Mouse (Mus musculus) retina, postnatal 7 days (tissue): ENCODE measurements around the gene Git2.

Source experiments
- DNase-seq: peaks from one replicate; pipeline ENCODE4 v3.0.0-alpha.2; 2012; ENCODE audit warnings: low read depth, low spot score

Git2 gene

DNA sequence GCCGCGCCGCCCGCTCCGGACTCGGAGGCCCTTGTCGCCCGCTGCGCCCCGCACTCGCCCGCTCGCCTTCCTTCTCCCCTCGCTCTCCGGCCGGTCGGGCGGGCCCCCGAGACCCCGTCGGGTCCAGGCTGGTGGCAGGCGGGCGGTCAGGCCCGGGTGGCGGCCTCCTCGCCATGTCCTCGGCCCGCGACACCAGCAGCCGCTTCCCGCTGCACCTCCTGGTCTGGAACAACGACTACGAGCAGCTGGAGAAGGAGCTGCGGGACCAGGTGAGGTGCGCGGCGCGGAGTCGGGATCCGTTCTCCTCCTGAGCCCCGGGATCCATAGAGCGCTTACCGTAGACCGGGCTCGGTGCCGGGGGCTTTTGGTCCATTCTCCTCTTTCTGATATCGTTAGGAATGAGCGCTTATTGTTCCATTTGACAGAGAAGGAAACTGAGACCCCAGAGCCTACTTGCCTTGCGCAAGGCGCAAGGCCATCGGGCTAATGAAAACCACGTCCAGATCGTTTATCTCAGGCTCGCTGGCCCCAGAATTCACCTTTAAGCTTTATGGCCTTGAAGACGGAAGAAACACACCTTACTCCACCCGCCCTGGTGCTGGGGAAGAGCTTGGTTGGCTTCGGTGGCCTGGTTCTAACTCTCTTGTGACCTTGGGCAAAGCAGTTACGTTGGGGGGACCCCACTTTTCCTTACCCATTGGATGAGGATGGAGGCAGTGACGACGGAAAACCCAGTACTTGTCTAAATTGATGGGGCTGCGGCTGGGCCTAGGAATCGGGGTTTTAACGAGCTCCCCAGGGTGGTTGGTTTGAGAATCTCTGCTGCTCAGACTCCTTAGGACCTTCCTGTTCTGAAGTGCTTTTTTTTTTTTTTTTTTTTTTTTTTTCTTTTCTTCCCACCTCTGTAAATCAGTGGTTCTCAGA, at the start of gene Git2:
Git2 (minus strand) TSS at position 462 of the 924 bp plus-strand sequence.
- no peak for DNase-seq

DNA sequence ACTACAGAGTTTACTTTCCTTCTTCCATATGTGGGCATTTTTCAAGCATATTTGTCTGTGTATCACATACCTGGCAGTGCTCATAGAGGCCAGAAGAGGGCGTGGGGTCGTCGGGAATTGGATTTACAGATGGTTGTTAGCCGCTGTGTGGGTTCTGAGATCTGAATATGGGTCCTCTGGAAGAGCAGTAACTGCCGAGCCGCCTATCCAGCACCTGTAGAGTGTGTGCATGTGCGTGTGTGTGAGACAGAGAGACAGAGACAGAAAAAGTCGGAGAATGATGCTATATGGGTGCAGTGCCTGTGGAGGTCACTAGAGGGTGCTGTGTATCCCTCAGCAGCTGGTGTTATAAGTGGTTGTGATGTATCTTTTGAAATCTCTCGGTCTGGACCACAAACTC, 48.9 kb upstream of the Git2 start:
- peak; percentile 47 for DNase-seq

DNA sequence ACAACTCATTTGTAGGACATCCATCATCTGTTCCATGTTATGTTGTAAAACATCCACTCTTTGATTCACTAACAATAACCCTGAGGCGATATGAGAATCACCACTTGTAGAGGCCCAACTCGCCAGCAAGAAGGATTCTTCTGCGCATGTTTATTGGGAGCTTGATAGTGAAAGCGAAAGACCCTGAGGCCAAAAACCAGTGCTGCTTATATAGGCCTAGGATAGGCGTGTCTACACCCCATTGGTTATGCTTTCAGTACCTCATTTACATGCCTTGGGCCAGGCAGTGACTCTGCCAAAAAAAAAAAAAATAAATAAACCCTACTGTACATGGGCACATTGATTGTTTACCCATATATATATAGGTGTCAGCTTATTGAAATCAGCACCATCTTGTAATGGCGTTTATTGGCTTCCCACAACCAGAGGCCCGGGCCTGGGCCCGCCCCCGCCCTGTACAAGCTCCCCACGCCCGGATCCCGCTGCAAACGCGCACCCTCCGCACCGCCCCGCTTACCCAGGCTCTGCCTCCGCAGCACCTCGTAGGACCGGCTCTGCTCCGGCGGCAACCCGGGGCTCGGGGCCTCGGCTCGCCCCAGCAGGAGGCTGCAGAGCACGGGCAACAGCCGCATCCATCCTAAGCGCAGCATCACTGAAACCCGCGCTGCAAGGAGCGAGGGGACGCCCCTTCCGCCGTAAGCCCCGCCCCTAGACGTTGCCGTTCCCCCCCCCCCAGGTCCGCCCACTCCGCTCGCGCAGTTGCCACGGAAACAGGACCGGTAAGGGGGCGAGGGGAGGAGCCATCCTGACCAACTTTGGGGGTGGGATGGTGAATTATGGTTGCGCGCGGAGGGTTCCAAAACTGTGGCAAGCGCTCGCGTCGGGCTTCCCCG, 47.7 kb upstream of the Git2 start, which contains the start of gene 1500011B03Rik:
1500011B03Rik (minus strand) TSS at position 673 of the 893 bp plus-strand sequence.
- DNase-seq: peak; percentile 64

DNA sequence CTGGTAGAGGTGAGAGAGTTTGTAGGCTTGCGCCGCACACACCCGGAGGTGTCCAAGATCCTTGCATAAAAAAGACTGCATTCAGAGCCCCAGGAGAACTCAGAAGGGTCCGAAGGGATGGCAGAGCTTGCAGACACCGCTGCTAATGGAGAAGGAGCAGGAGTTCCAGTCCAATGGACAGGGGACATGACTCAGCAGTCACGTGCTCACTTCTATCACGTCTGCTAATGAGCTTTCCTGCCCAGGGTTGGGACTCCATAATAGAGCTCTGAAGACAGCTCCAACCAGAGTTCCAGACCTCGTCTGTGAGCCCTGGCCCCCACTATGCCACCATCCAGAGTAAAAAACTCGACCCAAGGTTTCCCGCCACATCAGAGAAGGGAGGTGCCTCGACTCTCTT, 42.8 kb upstream of the Git2 start:
- DNase-seq: no peak

DNA sequence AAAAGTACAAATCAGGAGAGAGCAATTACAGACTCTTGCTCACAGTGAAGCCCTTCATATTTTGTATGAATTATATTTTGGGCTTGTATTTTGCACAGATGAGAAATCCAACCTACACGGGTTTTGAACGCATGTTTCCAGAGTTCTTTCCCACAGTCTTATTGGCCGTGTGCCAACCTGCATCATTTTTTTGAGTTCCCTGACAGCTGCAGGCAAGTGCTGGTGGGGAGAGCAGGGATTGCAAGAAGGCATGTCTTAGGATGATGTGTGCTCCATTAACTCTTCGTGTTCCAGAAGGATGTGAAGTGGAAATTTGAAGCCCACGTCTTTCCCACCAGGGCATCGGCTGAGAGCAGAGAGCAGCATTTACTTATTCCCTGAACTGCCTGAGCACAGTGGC, 41.3 kb upstream of the Git2 start:
- DNase-seq: no peak

DNA sequence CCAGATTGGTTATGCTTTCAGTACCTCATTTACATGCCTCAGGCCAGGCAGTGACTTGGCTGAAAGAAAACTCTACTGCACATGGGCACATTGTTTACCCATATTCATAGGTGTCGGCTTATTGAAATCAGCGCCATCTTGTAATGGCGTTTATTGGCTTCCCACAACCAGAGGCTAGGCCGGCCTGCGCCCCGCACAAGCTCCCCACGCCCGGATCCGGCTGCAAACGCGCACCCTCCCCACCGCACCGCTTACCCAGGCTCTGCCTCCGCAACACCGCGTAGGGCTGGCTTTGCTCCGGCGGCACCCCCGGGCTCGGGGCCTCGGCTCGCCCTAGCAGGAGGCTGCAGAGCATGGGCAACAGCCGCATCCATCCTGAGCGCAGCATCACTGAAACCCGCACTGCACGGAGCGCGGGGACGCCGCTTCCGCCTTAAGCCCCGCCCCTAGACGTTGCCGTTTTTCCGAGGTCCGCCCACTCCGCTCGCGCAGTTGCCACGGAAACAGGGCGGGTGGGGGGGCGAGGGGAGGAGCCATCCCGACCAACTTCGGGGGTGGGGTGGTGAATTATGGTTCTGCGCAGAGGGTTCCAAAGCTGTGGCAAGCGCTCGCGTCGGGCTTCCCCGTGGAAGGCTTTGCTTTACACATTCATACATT, 38.3 kb upstream of the Git2 start:
- DNase-seq: peak; percentile 82

DNA sequence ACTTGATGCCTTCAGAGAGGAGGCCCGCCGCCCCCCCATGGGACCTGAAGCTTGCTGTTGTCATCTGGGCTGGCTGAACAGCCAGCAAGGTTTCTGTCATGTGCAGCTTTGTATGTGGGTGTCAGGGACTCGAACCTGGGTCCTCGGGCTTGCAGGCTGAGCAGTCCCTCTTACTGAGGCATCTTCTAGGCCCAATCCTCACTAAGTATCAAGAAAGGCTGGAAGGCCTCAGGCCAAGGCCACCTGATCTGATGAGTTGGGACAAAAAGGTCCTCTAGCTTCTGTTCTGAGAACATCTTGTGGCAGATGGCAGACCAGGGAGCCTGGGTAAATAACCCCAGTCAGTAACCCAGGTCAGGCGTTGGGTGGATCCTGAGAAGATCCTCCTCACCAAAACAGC, 34.5 kb upstream of the Git2 start:
- DNase-seq: no peak

DNA sequence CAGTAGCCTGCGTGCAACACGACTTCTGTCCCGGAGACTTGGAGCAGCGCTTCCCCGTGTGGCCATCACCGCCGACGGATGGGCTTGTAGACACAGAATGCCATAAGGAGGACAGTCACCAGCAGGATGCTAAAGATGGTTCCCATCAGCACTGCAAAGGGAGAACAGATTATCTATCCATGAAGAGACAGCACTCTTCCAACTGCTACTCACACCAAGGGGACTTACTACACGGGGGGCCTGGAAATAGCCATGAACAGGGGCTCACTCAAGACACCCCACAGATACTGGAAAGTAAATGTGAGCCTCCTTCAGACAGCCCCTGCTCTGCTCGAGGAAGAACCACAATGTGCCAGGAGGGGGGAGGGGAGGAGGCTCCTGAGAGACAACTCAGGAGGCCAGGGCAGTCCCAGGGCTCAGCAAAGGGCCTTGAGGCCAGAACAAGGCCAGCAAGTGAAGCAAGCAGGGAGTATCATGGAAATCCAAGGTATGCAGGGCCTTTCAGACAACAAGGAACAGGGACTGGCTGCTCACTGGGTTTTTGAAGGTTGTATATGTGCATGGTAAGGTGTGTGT, 34.0 kb upstream of the Git2 start:
- DNase-seq: no peak

DNA sequence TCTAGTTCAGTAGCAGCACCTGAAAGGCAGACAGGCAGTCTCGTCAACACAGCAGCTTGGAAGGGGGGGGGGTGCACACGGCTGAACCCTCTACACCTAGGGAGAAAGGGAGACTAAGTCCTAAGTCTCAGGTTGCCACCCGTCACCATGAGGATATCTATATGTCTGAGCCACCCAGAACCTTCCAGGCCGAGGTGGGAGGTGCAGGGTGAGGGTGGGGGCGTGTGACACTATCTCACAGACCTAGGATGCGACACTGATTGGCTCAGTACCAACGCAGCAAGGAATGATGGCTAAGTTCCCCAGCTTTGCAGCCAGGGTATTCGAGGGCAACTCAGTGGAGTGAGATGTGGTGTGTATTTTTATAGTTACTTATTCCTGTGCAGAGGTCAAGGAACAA, 33.1 kb upstream of the Git2 start:
- DNase-seq: no peak

DNA sequence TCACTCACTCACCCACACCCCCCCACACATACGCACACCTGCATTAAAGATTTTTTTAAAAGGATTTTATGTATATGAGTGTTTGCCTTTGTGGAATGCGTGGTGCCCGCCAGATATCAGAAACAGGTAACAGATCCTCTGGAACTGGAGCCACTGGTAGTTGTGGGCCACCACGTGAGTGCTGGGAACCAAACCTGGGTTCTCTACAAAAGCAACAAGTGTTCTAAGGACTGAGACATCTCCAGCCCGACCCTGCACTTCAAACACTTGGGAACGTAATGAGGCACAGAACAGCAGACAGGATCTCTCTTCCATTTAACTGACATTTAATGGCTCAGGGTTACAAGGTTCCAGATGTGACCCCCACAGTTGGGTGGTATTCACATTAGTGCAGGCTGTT, 32.6 kb upstream of the Git2 start:
- no peak for DNase-seq

DNA sequence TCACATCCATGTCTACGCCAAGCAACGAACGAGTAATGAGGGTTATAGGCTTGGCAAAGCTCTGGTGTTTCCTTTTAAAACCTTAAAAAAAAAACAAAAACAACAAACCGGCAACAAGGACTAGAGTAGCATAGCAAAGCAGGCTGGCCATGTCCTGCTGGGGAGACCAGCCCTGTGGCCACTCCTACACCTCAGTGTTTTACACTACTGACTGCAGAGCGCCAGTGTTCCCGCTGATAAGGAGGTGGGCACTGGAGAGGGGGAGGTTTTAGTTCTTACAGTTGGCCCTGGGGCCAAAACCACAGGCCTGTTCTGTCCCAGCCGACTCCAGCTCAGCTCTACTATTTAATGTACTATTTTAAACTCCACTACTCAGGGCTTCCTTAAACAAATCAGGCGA, 32.2 kb upstream of the Git2 start:
- no peak for DNase-seq

DNA sequence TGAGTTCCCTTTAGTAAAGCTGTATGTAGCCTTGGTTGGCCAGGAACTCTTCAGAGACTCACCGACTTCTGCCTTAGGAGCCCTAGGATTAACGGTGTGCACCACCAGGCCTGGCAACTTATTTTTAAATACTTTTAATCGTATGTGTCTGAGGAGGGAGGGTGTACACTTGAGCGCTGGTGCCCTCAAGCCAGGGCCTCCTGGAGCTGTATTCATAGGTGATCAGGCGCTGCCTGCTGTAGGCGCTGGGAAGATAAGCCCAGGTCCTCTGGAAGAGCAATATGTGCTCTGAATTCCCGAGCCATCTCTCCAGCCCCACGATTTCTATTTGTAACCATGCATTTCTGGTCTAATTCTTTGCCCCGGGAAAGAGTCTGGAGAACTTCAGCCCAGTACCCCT, 31.7 kb upstream of the Git2 start:
- no peak for DNase-seq

DNA sequence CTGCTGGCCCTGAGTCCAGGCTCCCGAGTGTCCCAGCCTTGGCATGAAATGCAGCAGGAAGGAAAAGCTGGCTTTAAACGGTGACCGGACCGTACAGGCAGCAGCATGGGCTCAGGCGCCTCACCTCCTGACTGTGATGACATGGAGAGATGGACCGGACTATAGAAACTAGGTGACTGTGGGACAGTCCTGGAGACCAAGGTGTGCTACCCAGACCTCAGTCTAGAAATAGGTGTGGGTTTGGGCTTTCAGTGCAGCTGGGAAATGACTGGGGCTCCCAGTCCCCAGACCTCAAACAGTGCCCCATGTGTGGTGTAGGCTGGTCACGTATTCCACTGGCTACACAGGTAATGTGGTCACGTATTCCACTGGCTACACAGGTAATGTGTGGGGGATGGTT, 31.3 kb upstream of the Git2 start:
- no peak for DNase-seq

DNA sequence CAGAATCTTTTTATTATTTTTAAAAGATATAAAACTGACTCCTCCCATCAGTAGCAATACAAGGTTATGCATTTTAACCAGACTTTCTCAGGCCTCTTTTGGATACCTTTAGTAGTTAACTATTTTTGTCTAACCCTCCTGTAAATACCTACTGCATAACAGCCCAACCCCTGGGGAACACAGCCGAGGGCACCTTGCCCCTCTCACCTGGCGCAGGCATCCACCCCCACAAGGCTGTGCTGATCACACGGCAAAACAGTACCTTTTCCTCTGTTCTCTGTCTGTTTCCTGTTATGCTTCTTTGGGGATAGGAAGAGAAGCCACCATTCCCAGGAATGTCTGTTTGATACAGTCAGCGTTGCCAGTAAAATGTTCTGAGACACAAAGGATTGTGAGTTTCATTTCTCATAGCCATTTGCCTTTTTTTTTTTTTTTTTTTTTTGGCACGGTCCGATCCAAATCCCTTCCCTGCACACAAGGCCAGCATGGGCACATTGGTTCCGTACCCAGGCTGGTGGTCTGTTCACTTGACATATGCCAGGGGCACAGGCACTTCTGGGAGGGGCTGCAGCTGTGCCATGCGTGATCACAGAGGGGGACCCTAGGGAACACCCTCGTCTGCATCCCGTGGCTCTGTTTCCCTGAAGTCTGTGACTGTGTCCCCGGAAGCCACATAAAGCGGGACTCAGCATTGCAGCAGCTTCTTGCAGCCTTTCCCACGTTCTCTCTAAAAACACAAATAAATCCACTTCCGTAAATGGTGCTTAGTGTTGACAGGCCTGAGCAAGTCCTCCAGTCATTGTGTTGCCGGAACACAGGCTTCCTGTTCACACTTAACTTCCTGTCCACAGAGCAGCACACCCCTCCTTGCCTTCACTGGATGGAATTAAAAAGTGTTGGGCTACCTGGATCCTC, 30.4 kb upstream of the Git2 start:
- no peak for DNase-seq

DNA sequence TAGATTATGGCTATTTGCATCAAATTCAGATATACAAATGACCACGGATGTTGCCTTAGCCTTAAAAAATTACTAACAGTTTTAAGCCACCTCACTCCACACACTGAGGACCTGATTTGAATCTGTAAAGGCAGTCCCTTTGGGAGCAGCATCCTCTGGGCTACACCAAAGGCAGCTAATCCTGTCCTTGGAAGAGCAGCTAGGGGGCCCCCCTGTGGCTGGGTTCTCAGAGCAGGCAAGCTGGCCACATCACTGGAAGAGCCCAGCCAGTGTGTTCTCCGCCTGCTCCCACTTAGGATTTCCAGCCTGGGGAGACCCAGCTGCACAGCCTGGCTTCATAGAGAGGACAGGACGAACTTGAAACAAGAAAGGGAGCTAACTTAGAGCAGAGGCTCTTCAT, 29.6 kb upstream of the Git2 start:
- DNase-seq: no peak

DNA sequence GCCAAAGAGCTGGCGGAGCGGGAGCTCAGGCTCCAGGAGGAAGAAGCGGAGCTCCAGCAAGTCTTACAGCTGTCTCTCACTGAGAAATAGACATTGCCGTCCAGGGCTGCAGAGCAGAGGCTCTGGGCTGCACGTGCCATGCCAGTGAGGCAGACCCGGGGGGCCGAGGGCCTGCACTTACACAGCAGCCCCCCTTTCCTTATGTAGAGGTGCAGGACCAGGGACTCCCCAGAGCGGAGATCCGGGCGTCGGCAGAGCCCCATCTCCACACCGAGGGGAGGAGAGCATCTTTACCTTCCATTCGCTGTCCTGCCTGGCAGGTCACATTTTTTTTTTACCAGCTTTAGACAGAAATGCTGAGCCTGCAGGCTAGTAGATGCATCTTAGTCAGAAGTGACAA, 29.0 kb upstream of the Git2 start:
- DNase-seq: no peak

DNA sequence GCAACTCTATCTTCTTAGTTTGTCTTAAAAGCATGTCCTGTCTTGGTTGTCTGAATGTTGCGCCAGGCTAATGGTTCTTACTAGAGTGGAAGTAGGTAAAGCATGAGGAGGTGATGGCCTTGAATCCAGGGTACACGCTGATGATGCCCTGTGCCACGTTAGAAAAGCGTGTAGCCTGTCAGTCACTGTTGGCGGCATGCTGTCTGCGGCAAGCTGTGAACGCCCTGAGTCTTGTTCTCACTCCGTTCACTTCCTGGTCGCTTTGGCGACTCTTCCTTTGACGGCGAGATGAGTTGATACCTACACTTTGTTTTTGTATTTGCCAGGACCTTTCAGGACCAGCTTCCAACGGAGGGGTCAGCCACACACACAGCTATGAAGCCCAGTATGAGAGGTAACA, 27.9 kb upstream of the Git2 start:
- DNase-seq: no peak

DNA sequence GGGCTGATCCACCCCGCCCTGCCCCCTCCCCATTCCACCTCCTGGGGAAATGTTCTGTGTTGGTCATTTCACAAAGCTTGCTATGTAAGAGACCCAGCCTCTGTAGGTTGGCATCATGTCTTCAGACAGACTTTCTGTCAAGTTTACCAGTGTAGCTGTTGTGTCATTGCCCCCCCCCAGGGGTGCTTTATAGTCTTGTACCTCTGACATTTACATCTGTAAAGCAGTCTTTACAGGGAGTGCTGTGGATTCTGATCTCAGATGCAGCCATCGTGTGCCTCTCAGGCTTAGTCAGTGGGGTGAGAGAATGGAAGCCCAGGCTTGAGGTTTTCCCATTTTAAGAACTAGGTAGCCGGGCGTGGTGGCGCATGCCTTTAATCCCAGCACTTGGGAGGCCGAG, 26.5 kb upstream of the Git2 start:
- no peak for DNase-seq

DNA sequence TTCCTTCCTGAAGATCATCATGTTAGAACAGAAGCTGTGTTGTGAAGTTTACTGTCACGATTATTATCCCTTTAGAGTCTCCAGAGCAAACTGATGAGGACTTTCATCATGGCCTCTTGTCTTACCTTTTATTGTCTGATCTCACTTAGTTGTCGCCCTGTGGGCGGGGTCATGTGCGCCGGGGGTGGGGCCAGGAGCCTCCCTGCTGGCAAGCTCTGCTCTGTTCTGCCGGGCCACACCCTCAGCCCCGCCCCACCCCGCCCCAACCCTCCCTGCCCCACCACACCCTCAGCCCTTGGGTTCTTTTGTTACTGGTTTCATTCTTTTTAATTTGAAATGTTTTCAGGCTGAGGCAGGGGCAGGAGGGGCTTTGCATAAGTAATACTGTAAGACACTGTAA, 25.7 kb upstream of the Git2 start:
- DNase-seq: no peak

DNA sequence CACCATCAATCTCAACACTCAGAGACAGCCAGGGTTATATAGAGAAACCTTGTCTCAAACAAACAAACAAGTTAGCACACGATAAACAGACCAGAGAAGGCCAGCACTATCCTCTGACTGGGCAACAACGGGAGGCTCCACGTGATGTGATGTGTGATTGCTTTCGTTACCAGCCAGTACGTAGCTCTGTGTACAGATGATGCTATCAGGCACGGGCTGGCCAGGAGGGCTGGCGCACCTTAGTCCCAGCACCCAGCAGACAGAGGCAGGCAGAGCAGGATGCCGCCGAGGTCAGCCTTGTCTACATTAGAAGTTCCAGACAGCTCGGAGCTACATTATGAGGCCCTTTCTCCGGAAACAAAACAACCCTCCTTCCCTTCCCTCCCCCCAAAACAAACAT, 24.5 kb upstream of the Git2 start:
- no peak for DNase-seq

DNA sequence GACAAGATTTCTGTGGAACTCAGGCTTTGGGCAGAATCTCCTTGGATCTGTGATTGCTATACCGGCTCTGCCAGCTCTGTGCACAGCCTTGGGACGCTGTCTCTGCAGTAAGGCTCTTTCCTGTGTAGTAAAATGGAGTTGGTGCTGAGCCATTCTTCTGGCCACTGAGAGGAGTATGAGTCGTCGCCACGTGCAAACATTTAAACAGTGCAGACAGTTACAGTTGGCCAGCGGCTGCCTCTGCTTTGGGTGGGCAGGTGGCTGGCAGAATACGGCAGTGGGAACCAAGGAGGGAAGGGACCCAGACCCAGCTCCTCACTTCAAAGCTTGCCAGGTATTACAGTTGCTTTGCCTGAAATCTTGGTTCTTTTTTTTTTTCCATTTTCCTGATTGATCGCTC, 21.9 kb upstream of the Git2 start:
- no peak for DNase-seq
